Mouse (Mus musculus): ENCODE measurements around the gene Gm36864.
A peak's percentile ranks its signal among the peaks of the same experiment; 100 is the strongest.

Gene Gm36864

DNA sequence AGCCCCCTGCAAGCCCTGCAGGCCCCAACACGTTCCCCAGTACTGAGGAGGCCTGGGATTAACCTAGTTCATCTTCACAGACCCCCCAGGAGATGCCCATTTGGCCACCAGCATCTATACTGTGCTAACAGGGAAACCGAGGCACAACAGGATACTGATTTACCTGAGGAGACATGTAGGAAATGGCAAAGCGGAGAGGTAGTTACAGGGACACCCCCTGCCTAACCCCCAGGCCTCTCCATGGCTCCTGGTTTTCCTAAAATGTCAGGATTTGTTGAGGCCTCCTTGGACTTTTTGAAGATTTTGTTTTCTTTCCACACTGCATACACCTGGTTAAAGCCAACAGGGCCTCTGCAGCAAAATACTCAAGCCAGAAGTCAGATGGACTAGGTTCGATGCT lies 21.3 kb downstream of the Gm36864 start, which contains the start of gene Acp4:
Gene Acp4 (minus strand): TSS at position 101 of the 400 bp plus-strand sequence.
- no peak for DNase-seq (ENCODE audit: low read depth, low spot score)

GRCm38 (mm10) chr7:44260410-44260809 lies 24.4 kb downstream of the Gm36864 start:
- no peak for DNase-seq (ENCODE audit: low read depth, low spot score)

- no peak for DNase-seq (ENCODE audit: low read depth, low spot score)
Observed at GRCm38 (mm10) chr7:44261147-44261546, 25.2 kb downstream of the Gm36864 start, which contains the start of gene Gm15517. Gene Gm15517, plus strand, starts transcription at chr7:44261447.

DNA sequence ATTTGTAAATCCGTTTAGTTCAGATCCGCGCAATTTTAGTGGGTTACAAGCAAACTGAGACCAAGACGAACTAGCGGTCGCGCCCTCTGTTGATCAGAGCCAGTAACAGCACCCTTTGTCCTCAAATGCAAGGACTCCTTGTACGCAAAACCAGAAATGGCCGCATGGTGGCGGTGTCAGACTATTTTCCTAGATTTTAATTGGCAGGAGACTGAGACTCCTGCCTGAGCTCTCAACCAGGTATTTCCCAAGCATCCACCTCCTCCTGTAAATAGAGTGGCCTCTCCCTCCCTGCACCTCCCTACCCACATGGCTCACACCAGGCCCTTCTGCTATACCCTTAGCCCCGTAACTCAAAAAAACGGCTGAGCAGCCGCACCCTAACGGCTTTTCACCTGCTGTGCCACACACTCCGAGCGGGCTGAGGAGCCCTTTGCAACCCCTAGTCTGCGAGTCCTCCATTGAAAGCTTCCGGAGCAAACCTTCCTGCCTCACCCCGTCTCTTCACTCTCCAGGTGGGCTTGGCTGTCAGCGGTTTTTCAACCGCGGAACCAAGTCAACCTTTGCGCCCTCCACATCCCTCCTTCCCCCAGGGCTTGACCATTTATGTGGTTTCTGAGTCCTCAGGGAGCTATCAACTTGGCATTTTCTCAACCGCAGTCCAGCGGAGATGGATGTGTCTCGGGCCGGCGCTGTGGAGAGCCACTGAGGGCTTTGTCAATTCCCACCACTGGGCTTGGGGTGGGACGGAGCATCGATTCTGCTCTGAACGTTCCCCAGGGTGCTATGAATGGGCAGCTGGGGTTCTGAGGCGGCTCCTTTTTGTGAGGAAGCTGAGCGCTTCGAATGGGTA lies 27.0 kb downstream of the Gm36864 start:
- peak; percentile 92 for DNase-seq (ENCODE audit: low read depth, low spot score)

GRCm38 (mm10) chr7:44268117-44268516 lies 32.1 kb downstream of the Gm36864 start:
- no peak for DNase-seq (ENCODE audit: low read depth, low spot score)

DNA sequence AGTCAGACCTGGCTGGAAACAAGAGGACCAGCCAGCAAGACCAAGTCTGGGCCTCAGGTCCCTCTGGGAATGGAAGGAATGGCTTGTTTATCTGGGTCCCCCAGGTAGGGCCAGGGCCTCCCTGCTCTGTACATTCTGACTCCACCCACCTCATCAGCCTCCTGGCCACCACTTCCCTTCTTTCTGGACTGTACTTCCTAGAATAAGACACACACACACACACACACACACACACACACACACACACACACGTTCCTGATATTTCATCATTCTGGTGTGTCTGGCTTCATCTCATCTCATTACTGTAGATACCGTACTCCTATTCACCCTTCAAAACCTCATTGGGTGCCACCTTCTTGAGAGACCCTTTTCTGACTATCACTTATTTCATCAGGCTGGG lies 33.4 kb downstream of the Gm36864 start:
- no peak for DNase-seq (ENCODE audit: low read depth, low spot score)

DNA sequence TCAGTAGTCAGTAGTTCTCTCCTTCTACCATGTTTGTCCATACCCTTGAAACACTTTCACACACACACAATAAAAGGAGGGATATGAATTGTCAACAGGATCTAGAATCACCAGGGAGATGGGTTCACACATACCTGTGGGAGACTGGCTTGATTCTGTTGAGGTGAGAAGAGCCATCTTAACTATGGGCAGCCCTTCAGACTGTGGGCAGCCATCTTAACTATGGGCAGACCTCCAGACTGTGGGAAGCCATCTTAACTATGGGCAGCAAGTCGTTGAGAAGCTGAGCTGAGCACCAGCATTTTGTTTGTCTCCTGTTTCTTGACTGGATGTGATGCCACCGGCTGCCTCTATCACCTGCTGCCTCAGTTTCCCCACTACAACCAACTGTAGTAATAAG lies 35.3 kb downstream of the Gm36864 start:
- DNase-seq (ENCODE audit: low read depth, low spot score), result no peak

- no peak for DNase-seq (ENCODE audit: low read depth, low spot score)
Observed at GRCm38 (mm10) chr7:44272546-44272945, 36.6 kb downstream of the Gm36864 start.

DNA sequence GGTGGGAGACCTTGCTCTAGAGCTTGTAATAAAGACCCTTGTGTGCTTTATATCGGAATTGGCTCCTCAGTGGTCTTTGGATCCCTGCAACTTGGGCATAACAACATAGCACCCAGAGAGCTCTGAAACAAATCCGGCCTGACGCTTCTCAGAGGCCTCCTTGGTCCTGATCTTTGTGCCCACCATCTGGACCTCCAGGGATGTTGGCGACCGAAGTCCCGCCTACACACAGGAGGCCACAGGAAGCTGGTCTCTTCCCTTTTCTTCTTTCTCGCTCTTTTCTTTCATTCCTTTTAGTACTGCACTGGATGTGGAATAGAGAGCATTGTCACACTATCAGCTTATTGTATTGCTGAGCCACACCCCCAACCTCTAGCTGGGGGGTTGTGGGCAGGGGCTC lies 37.5 kb downstream of the Gm36864 start:
- no peak for DNase-seq (ENCODE audit: low read depth, low spot score)

DNA sequence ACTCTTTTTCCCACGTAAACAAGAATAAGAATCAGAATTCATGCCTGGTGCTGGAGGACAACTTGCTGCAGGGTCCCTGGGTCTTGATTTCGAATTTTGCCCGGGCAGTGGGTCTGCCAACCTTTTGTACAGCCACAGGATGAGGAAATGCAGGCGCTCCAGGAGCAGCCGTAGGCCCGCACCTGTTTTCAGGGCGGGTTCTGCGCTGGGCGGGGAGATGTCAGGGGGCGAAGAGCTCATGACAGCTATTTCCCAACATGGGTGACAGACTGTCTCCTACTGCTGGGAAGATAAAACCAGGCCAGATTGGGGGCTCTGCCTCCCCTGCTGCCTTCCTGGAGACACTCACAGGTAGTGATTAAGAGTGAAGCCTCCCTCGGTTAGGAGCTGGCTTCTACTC lies 38.1 kb downstream of the Gm36864 start:
- no peak for DNase-seq (ENCODE audit: low read depth, low spot score)

GRCm38 (mm10) chr7:44275546-44275945 lies 39.6 kb downstream of the Gm36864 start:
- DNase-seq (ENCODE audit: low read depth, low spot score), result no peak

DNA sequence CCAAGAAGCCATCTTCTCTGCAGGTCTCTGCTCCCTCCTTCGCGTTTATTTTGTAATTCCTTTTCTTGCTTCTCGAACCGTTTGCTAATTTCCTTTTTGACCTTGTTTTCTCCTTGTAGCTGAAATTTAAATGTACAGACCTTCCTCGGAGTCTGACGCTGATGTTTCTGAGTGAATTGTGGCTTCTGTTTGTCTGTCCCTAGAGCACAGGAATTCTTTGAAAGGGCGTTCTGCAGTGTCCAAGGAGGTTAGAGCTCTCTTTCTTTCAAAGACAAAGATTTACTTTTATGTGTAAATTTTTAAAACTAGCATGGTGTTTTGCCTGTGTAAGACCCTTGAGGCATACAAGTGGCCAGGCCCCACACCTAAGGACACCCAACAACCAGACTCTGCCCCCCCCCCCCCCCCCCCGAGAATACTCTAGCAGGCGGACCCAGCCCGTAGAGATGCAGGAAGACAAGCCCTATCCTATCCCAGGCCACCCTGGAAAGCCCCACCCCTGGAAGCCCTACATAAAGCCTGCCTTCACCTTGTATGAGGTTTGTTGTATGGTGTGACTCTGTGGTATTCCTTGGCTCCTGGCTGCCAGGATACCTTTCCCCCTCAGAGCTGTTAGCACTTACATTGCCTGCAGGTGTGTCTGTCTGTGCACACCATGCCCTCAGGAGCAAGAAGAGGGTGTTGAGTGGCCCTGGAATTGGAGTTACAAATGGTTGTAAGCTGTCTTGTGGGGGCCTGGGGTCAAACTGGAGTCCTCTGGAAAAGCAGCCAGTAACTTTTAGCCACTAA lies 40.7 kb downstream of the Gm36864 start:
- DNase-seq (ENCODE audit: low read depth, low spot score), result no peak

GRCm38 (mm10) chr7:44277250-44277622 lies 41.3 kb downstream of the Gm36864 start:
- no peak for DNase-seq (ENCODE audit: low read depth, low spot score)

GRCm38 (mm10) chr7:44280959-44281358 lies 45.0 kb downstream of the Gm36864 start:
- DNase-seq (ENCODE audit: low read depth, low spot score), result no peak

DNA sequence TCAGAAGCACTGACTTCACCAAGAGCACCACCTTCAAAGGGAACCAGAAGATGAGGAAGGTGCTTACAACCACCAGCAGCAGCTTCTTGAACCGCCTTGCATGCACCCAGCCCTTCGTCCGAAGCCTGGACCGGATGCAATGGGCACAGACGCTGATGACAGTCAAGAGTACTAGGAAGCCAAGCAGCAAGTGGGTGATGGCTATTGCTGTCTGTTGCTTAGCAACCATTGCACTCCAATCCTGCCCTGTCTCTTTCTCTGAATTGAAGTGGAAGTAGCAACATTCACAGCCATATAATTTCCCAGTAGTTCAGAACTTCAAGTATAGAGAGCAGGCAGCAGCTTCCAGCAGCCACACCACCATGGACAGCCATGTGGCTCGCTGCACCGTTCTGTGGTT lies 45.6 kb downstream of the Gm36864 start:
- DNase-seq (ENCODE audit: low read depth, low spot score), result no peak

- DNase-seq (ENCODE audit: low read depth, low spot score), result no peak
Observed at GRCm38 (mm10) chr7:44287760-44288159, 51.8 kb downstream of the Gm36864 start.

GRCm38 (mm10) chr7:44290986-44291385 lies 55.0 kb downstream of the Gm36864 start:
- no peak for DNase-seq (ENCODE audit: low read depth, low spot score)

DNA sequence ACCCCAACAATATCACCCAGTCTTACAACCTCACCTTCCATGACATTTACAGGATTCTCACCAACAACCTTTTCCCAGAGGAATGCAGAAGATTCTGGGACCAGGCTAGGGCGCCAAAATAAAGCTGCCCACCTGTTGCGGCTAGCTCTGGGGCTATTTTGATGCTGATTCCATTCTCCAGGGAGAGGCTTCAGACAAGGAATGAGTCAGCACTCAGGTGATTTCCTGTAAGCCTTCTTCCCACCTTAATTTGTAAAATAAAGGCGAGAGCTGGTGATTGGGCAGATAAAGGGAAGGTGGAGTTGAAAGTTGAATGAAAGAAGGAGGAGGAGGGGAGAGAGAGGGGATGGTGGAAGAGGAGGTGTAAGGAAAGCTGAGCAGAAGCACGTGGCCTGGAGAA lies 55.4 kb downstream of the Gm36864 start:
- no peak for DNase-seq (ENCODE audit: low read depth, low spot score)

Measured in embryo, embryonic 11.5 days (tissue).